Mouse (Mus musculus) forebrain, embryonic 10.5 days (tissue): ENCODE measurements at regions not wholly inside any gene's neighbourhood (a gene's known extent, or its start where the extent isn't known, plus 50 kb on each side); places are given as distances from the start of the nearest gene placed in this dataset.

ENCODE experiments used
- DNase-seq: peaks from one replicate; pipeline ENCODE4 v3.0.0-alpha.2; 2017; ENCODE audit warnings: low spot score; ENCODE audit errors: extremely low spot score
- H3K27ac ChIP-seq: fragments of 300-500 bp; sonication (generic); 2 replicates; pipeline ENCODE4 v1.5.1; 2016; ENCODE audit warnings: mild to moderate bottlenecking
- H3K27me3 ChIP-seq: fragments of 300-500 bp; sonication (generic); 2 replicates; pipeline ENCODE4 v1.6.1; 2016; ENCODE audit warnings: mild to moderate bottlenecking; ENCODE audit not compliant: poor library complexity, severe bottlenecking
- H3K36me3 ChIP-seq: fragments of 300-500 bp; sonication (generic); replicated peaks from 2 replicates; pipeline ENCODE4 v1.6.1; 2016; ENCODE audit warnings: mild to moderate bottlenecking, moderate library complexity
- H3K4me1 ChIP-seq: fragments of 300-500 bp; sonication (generic); 2 replicates; pipeline ENCODE4 v1.6.1; 2016
- H3K4me3 ChIP-seq: fragments of 300-500 bp; sonication (generic); 2 replicates; pipeline ENCODE4 v1.5.1; 2016; ENCODE audit warnings: mild to moderate bottlenecking, moderate library complexity
- H3K9me3 ChIP-seq: fragments of 300-500 bp; sonication (generic); 2 replicates; pipeline ENCODE4 v1.6.1; 2016; ENCODE audit warnings: mild to moderate bottlenecking, moderate library complexity
- WGBS: fragments of 180-500 bp; shearing (Covaris S2); methylation state at CpG from one replicate; pipeline ENCODE4 v1.1.7; 2016; 5-methylcytosine and 5-hydroxymethylcytosine counted together

DNA sequence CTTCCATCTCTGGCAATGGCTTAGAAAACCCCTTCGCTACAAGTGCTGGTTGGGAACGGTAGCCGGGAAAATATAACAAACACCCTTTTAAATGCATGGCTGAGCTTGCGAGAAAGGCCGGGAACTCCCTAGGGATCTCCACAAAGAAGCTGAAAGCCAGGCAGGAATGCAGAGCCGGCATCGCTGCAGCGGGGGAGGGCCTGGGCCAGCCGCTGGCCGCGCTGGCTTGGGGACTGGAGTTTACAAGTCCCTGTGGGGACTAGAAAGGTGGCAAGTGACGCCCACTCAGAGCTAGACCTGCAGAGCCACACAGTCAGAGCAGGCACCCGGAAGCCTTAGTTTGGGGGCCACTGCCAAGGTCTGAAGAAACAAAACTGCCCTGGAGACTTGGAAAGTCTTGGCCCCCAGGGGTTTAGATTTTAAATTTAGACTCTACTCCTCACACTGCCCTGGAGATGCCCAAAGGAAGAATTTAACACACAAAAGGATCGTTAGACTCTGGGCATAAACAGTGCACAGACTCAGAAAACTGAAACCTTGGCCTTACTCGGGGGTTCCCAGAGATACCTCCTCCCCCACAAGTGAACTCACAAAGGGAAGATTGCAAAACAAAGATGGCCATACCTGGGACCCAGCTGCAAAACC lies 59.4 kb downstream of the 1700001O22Rik start:
- no peaks in the 10 kb centered on the region for H3K27me3 ChIP-seq
- H3K36me3 ChIP-seq, result 0 out of 2 replicates have a peak, but pooled peaks cover 3% of the 10 kb centered on the region
- peak overlapping the region; percentile 29 for H3K4me3 ChIP-seq
- DNase-seq, result peak; percentile 85
- WGBS, result 2% methylated on average over 15 of the region's 15 CpGs
- peak overlapping the region; percentile 96 for H3K27ac ChIP-seq
- peaks cover 27% of the 10 kb centered on the region for H3K4me1 ChIP-seq
- H3K9me3 ChIP-seq, result peaks cover 11% of the 10 kb centered on the region

DNA sequence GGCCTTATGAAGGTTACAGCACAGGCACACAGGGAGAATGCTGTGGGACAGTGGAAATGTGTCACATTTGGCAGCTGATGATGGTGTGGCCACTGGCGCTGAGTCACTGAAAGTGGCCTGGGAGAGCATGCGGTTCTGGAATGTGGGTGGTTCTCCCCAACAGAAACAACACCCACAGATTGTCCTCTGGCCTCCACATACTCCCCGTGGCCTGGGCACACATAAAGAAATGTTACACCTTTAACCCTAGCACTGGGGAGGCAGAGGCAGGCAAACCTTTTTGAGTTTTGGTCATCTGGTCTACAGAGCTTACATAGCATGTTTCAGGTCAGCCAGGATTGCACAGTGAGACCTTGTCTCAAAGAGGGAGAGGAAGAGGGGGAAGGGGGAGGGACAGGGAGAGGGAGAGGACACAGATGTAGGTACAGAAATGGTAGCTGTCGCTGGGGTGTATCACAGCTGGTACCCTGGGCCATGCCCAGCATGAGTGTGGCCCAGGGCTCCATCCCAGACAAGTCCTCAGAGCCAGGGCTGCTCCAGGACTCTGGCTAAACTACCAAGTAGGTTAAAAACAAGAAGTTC lies 60.1 kb downstream of the 1700001O22Rik start:
- H3K4me3 ChIP-seq, result peak overlapping the region; percentile 29; the same call in 1 of the 2 replicates
- peaks cover 11% of the 10 kb centered on the region for H3K9me3 ChIP-seq
- no peak for DNase-seq
- H3K4me1 ChIP-seq, result peaks cover 27% of the 10 kb centered on the region
- peak overlapping the region; percentile 96 for H3K27ac ChIP-seq
- WGBS, result 29% methylated on average over 4 of the region's 4 CpGs
- H3K27me3 ChIP-seq, result no peaks in the 10 kb centered on the region
- H3K36me3 ChIP-seq, result 0 out of 2 replicates have a peak, but pooled peaks cover 3% of the 10 kb centered on the region

DNA sequence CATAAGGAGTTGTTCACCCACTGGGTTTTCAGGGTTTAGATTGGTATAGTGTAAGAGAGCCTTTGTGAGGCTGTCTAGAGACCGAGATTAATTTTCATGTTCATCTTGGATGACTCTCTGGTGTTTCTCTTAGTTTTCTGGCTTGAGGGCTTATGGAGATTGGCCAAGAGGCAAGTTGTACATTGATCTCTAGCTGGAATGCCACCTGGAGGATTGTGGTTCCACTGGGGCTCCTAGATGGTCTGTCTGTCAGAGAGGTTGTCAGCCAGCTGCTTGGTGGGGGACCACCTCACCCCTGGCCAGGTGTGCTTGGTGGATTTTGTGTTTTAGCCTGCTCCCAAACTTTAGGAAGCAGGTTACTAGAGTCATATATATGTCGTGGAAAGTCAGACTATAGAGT lies 62.0 kb downstream of the 1700001O22Rik start:
- DNase-seq, result no peak
- 90% methylated on average over 2 of the region's 2 CpGs for WGBS
- Histone ChIP-seq H3K4me1 (peaks cover 37% of the 10 kb centered on the region), H3K36me3 (0 out of 2 replicates have a peak, but pooled peaks cover 3% of the 10 kb centered on the region), H3K4me3 (no peak overlapping the region), H3K9me3 (peaks cover 10% of the 10 kb centered on the region), H3K27me3 (no peaks in the 10 kb centered on the region), H3K27ac (0 out of 2 replicates have a peak overlapping the region, but pooled peaks have one; percentile 96)

DNA sequence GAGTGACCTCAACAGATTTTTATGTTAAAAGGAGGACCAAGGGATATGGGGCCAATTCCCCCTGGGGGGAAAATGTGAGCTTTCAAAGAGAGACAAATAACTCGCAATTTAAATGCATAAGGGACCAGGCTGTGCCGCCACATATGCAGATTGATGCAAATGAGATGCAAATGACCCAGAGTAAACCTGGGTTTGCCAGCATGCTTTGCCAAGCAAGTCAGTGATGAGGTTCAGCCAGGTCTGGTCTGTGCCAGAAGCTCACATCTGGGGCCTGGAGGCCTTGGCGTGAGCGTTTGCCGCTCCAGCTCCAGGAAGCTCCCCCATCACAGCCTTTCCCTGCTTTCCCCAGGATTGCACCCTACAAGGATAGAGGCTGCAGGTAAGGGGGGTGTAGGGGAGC lies 65.7 kb downstream of the 1700001O22Rik start:
- Histone ChIP-seq H3K9me3 (no peaks in the 10 kb centered on the region), H3K36me3 (no peaks in the 10 kb centered on the region), H3K27me3 (no peaks in the 10 kb centered on the region), H3K4me1 (peaks cover 29% of the 10 kb centered on the region), H3K27ac (peak overlapping the region; percentile 45; the same call in 1 of the 2 replicates), H3K4me3 (no peak overlapping the region)
- DNase-seq, result no peak
- 81% methylated on average over 5 of the region's 5 CpGs for WGBS

DNA sequence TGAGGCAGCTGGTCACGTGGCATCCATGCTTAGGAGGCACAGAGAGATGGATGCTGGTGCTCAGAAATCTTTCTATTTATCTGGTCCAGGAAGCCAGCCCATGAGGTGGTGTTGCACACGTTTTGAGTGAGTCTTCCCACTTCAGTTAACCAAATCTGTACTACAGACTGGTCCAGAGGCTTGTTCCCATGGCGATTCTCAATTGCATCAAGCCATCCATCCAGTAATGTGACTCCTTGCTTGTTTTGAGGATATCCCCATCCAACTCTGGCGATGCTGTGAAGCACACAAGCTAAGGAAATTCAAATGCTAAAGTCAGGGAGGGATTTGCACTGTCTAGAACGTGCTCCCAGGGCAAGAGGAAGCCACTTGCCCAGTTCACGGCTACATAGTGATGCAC lies 66.8 kb downstream of the 1700001O22Rik start:
- 63% methylated on average over 6 of the region's 6 CpGs for WGBS
- DNase-seq, result no peak
- no peaks in the 10 kb centered on the region for H3K27me3 ChIP-seq
- H3K4me3 ChIP-seq, result no peak overlapping the region
- H3K9me3 ChIP-seq, result 0 out of 2 replicates have a peak, but pooled peaks cover 2% of the 10 kb centered on the region
- peak overlapping the region; percentile 56; the same call in 1 of the 2 replicates for H3K27ac ChIP-seq
- no peaks in the 10 kb centered on the region for H3K36me3 ChIP-seq
- peaks cover 25% of the 10 kb centered on the region for H3K4me1 ChIP-seq

- H3K27ac ChIP-seq, result peak overlapping the region; percentile 56; the same call in 1 of the 2 replicates
- no peaks in the 10 kb centered on the region for H3K27me3 ChIP-seq
- peaks cover 25% of the 10 kb centered on the region for H3K4me1 ChIP-seq
- no peak for DNase-seq
- 45% methylated on average over 2 of the region's 2 CpGs for WGBS
- H3K9me3 ChIP-seq, result 0 out of 2 replicates have a peak, but pooled peaks cover 3% of the 10 kb centered on the region
- H3K36me3 ChIP-seq, result no peaks in the 10 kb centered on the region
- H3K4me3 ChIP-seq, result no peak overlapping the region
Measured at GRCm38 (mm10) chr2:30736236-30736635, 67.2 kb downstream of the 1700001O22Rik start.

DNA sequence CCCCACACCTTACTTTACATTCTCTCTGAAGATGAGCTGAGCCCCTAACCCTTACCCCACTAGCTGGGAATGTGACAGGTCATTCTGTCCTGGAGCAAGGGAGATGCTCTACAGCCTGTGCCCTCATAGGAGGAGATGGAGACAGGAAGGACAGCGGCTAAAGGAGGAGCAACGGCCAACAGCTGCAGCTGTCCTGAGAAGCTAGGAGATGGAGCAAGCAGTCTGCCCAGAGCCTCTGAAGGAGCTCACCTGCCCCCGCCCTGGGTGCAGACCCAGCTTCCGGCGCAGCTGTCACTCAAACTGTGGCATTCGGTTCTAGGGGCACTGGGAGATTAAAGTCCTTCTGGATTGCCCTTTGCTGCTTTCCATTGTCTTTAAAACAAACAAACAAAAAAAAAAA lies 69.6 kb downstream of the 1700001O22Rik start:
- no peaks in the 10 kb centered on the region for H3K36me3 ChIP-seq
- no peaks in the 10 kb centered on the region for H3K27me3 ChIP-seq
- WGBS, result 26% methylated on average over 6 of the region's 6 CpGs
- no peak overlapping the region for H3K4me3 ChIP-seq
- no peak for DNase-seq
- H3K9me3 ChIP-seq, result 0 out of 2 replicates have a peak, but pooled peaks cover 3% of the 10 kb centered on the region
- H3K4me1 ChIP-seq, result peaks cover 25% of the 10 kb centered on the region
- peak overlapping the region; percentile 79 for H3K27ac ChIP-seq

- H3K9me3 ChIP-seq, result 0 out of 2 replicates have a peak, but pooled peaks cover 3% of the 10 kb centered on the region
- DNase-seq, result no peak
- no peak overlapping the region for H3K27ac ChIP-seq
- H3K4me1 ChIP-seq, result peaks cover 19% of the 10 kb centered on the region
- no peak overlapping the region for H3K4me3 ChIP-seq
- 0 out of 2 replicates have a peak, but pooled peaks cover 2% of the 10 kb centered on the region for H3K27me3 ChIP-seq
- WGBS, result 90% methylated on average over 5 of the region's 5 CpGs
- H3K36me3 ChIP-seq, result no peaks in the 10 kb centered on the region
Measured at GRCm38 (mm10) chr2:30731832-30732231, 71.6 kb downstream of the 1700001O22Rik start.

- WGBS, result 90% methylated on average over 6 of the region's 6 CpGs
- H3K36me3 ChIP-seq, result no peaks in the 10 kb centered on the region
- H3K27me3 ChIP-seq, result 0 out of 2 replicates have a peak, but pooled peaks cover 5% of the 10 kb centered on the region
- H3K27ac ChIP-seq, result 0 out of 2 replicates have a peak overlapping the region, but pooled peaks have one; percentile 46
- H3K4me3 ChIP-seq, result no peak overlapping the region
- H3K4me1 ChIP-seq, result peaks cover 39% of the 10 kb centered on the region
- 0 out of 2 replicates have a peak, but pooled peaks cover 3% of the 10 kb centered on the region for H3K9me3 ChIP-seq
- no peak for DNase-seq
Measured at GRCm38 (mm10) chr2:30727948-30728347, 75.5 kb downstream of the 1700001O22Rik start.

GRCm38 (mm10) chr2:30725601-30726489 lies 77.6 kb downstream of the 1700001O22Rik start:
- Histone ChIP-seq H3K36me3 (no peaks in the 10 kb centered on the region), H3K4me1 (peaks cover 60% of the 10 kb centered on the region), H3K27ac (peak overlapping the region; percentile 99), H3K9me3 (no peaks in the 10 kb centered on the region), H3K4me3 (peak overlapping the region; percentile 44), H3K27me3 (0 out of 2 replicates have a peak, but pooled peaks cover 5% of the 10 kb centered on the region)
- 17% methylated on average over 38 of the region's 38 CpGs for WGBS
- peak; percentile 72 for DNase-seq

DNA sequence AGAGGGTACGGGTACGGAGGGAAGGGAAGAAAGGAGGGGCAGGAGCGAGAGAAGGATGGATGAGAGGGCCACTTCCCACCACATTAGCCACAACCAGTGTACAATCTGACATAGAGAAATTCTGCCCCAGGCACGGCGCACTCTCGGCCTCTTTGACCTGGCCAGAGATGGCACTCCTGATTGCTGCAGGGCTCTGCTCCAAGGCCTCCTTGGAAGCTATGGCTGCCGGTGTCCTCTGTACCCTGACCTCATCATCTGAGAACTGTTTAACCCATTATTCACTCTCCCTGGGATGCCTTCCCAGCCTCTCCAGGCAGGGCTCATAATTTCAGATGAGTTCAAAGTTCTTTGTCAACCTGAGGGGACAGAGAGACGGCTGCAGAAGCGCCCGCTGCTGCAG lies 78.3 kb downstream of the 1700001O22Rik start:
- 0 out of 2 replicates have a peak, but pooled peaks cover 5% of the 10 kb centered on the region for H3K27me3 ChIP-seq
- no peaks in the 10 kb centered on the region for H3K9me3 ChIP-seq
- peak overlapping the region; percentile 99 for H3K27ac ChIP-seq
- no peaks in the 10 kb centered on the region for H3K36me3 ChIP-seq
- peak overlapping the region; percentile 44 for H3K4me3 ChIP-seq
- whole genome bisulfite sequencing, result 34% methylated on average over 10 of the region's 10 CpGs
- DNase-seq, result no peak
- H3K4me1 ChIP-seq, result peaks cover 67% of the 10 kb centered on the region

GRCm38 (mm10) chr2:30724521-30724920 lies 78.9 kb downstream of the 1700001O22Rik start:
- Histone ChIP-seq H3K9me3 (no peaks in the 10 kb centered on the region), H3K27ac (peak overlapping the region; percentile 99), H3K4me3 (0 out of 2 replicates have a peak overlapping the region, but pooled peaks have one; percentile 44), H3K4me1 (peaks cover 74% of the 10 kb centered on the region), H3K27me3 (0 out of 2 replicates have a peak, but pooled peaks cover 5% of the 10 kb centered on the region), H3K36me3 (no peaks in the 10 kb centered on the region)
- DNase-seq, result no peak
